Mouse (Mus musculus): ENCODE data around the gene Bik.

Bik gene

GRCm38 (mm10) chr15:83547144-83547543 is 20.5 kb downstream of the Bik start:
- DNase-seq (ENCODE audit: low spot score) = no peak

- no peak for DNase-seq (ENCODE audit: low spot score)
Measured at GRCm38 (mm10) chr15:83550137-83550536, 23.5 kb downstream of the Bik start.

DNA sequence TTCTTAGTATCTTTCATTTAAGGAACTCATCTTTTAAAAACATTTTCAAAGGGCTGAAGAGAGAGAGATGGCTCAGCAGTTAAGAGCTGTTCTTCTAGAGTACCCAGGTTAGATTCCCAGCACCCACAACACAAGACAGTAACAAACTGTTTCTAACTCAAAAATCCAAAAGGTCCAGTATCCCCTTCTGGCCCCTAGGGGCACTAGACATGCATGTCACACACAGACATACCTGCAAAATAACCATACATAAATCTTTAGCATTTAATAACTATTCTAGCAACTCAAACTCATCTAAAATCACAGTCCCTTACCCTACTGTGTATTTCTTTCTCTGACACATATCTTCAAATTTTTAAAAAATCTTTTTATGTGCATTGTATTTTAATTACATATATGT is 27.2 kb downstream of the Bik start:
- DNase-seq (ENCODE audit: low spot score) = no peak

- DNase-seq (ENCODE audit: low spot score) = peak; percentile 68
Measured at GRCm38 (mm10) chr15:83555161-83555974, 28.7 kb downstream of the Bik start.

DNA sequence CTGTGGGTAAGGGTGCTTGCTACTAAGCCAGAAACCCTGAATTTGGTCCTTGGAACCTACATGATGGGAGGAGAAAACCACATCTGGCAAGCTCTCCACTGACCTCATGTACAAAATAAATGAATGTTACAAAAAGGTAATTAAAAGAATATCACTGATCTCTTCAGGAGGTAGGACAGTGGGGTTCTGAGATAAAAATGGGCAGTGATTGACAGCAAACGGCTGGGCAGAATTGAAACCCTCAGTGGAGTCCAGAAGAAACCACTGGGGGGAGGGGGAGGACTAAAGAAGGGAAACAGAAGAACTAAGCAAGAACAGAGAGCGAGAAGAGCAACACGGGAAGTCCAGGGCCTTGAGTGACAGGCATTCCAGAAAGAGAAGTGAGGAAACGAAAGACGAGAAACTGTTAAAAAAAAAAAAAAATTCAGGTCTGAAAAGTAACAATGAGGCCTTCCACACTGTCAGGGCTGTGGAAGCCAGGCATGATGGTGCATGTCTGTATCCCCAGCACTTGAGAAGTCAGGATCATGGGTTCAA is 34.3 kb downstream of the Bik start:
- no peak for DNase-seq (ENCODE audit: low spot score)

DNA sequence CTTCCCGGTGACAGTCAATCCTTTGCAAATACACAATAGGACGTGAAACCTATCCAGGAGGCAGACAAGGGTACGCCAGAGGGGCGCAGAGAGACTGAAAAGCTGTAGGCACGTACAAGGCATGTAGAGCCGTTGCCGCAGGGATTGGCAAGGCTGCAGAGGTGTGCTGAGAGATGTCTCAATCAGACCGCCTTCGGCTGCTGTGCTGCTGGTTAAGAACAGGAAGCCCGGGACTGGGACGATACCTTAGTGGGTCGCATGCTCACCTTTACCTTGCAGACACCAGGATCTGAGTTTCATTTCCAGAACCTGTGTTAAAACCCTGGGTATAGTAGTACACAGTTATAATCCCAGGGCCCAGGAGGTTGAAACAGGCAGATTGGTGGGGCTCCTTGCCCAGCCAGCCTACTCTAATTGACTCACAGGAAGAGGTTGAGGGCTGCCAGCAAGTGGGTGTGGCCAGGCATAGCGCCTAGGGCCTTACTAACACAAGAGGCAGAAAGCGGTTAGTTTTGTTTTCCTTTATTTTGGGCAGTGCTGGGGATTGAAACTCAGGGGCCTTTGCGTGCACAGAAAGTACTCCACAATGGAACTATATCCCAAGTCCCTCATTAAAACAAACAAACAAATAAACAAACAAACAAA is 36.1 kb downstream of the Bik start:
- peak; percentile 62 for DNase-seq (ENCODE audit: low spot score)

GRCm38 (mm10) chr15:83563327-83563856 is 36.7 kb downstream of the Bik start, which contains the start of the genes Tspo and Mcat:
Gene Tspo (plus strand): TSS chr15:83563592.
Gene Mcat (minus strand): TSS chr15:83563787.
- no peak for DNase-seq (ENCODE audit: low spot score)

GRCm38 (mm10) chr15:83563857-83564651 is 37.4 kb downstream of the Bik start:
- DNase-seq (ENCODE audit: low spot score) = no peak

- no peak for DNase-seq (ENCODE audit: low spot score)
Measured at GRCm38 (mm10) chr15:83565434-83565833, 38.8 kb downstream of the Bik start.

DNA sequence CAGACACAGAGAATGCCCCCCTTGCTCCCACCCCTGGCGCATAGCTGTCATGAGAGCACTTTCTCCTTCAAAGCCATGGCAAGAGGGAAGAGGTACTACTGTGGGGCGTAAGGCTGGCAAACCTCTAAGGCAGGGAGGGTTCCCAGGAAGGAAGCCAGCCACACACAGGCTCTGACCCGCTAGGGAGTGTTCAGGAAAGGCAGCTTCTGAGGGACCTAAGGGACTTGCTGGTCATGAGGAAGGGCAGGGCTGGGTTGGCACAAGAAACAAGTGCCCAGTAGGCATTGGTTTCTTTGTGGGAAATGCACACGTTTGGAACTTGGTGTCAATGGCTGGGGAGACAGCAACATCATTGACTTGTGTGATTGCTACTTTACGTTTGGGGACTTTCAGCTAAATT is 39.3 kb downstream of the Bik start:
- no peak for DNase-seq (ENCODE audit: low spot score)

DNA sequence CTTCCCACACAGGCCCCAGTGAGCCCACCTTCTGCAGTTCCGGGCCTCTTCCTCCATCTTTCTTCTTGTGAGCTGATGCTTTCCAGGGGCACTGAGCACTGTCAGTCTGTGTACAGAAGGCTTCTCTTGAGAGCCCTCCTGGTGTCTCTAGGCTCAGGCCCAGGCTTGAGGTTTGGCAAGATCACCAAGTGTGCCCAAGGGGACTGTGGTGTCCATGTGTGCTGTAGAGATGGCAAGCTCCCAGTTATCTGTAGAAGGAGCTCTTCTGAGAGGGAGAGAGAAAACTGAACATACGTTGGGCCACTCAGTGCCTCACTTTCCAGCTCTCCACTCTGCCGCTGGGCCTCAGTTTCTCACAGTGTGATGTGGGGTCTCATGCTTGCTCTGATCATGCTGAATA is 41.1 kb downstream of the Bik start:
- DNase-seq (ENCODE audit: low spot score) = no peak

- no peak for DNase-seq (ENCODE audit: low spot score)
Measured at GRCm38 (mm10) chr15:83568544-83568943, 41.9 kb downstream of the Bik start.

- DNase-seq (ENCODE audit: low spot score) = no peak
Measured at GRCm38 (mm10) chr15:83569682-83570081, 43.0 kb downstream of the Bik start.

GRCm38 (mm10) chr15:83570641-83571040 is 44.0 kb downstream of the Bik start:
- DNase-seq (ENCODE audit: low spot score) = no peak

DNA sequence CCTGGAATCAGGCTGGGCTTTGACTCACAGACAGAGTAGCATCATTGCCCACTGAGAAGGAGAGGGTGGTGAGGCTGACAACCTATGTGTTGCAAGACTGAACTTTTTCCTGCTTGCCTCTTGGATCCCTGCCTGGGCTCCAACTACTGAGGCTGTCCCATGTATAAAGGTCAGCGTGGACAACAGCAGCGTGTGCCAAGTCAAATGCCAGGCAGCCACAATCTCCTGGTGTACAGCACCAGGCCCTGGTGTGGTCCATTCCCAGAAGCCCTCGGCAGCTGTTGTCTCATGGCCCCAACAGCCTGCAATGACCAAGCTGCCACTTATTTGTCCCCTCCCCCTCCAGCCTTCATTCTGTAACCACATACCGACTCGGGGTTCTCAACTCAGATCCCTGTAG is 45.0 kb downstream of the Bik start:
- no peak for DNase-seq (ENCODE audit: low spot score)

GRCm38 (mm10) chr15:83572132-83572531 is 45.5 kb downstream of the Bik start:
- DNase-seq (ENCODE audit: low spot score) = no peak

GRCm38 (mm10) chr15:83573606-83574005 is 46.9 kb downstream of the Bik start:
- no peak for DNase-seq (ENCODE audit: low spot score)

DNA sequence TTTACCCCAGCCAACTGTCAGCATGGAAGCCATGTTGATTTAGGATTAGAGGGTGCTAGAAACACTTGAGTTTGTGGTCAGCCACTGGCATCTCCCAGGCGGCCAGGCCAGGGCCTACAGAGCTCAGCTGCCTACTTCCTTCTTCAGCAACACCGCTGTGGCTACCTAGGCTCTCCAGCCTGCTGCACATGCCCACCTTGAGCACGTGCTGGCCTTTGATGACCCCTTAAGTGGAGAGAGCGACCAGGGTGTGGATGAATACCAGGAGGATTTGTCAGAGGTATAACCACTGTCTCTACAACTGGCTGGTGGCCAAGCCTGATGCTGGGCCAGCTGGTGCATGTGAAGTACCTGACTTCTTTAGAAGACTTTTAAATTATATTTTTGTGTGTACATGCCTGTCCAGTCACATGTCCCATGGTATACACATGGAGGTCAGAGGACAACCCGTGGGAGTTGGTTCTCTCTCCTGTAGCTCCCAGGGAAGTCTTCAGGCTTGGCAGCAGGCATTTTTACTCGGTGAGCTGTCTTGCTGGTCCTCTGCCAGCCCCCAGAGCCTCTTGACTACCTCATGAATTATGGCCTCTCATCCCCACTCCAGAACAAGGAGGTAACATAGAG is 48.2 kb downstream of the Bik start:
- no peak for DNase-seq (ENCODE audit: low spot score)

DNA sequence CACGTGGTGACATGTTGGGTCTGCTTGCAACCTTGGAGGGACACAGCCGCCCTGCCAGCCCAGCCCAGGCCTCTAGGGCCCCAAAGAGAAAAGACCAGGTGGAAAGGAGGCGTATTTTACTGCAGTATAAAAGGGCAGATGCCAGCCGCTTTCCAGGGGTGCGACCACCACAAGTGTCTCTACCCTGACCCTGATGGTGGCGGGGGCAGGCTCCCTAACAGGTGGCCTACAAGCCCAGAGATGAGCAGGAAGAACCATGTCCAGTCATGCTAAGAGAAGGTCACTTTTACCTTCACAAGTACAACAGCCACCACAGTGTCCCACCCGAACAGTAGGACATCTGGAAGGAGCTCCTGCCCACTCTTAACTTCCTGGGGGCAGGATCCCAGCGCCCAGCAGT is 48.9 kb downstream of the Bik start:
- no peak for DNase-seq (ENCODE audit: low spot score)

DNA sequence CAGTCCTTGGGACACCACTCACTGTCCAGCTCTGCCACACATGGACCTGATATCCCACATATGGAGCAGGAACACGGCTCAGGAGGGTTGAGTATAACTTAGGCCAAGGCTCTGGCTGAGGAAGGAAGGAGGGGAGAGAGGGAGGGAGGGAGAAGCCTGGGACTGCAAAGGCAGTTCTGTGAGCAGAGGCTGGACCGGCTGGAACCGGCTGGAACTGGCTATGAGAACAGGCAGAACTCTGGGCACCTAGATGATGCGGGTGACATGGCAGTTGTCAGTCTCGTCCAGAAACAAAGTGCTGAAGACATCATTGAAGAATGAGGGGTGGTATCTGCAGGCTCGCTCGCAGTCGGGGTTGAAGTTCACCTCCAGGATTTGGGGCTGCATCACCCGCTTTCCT is 50.0 kb downstream of the Bik start:
- DNase-seq (ENCODE audit: low spot score) = no peak

- no peak for DNase-seq (ENCODE audit: low spot score)
Measured at GRCm38 (mm10) chr15:83582931-83583330, 56.3 kb downstream of the Bik start.

Measured in layer of hippocampus, adult 9-10 months (tissue).